Mouse (Mus musculus) common myeloid progenitor, adult 5-6 weeks (primary cell): Measurements from ENCODE around the gene Igfbp2. TPM values are rescaled to one million over a fixed set of nuclear protein-coding genes. Genes with fewer than 3 reads are reported as not detected.

Source experiments
- ATAC-seq: replicated peaks from 2 replicates; pipeline ENCODE4 v1.8.0; 2016; ENCODE audit warnings: low read depth, mild to moderate bottlenecking, moderate TSS enrichment, inconsistent platforms; ENCODE audit not compliant: poor library complexity, severe bottlenecking
- total RNA-seq: library from RNA; stranded (forward); fragments of 200-1000, 187-1606 nt; gene quantifications from 2 replicates; pipeline ENCODE4 v1.2.3, GENCODE M21; 2017

The Igfbp2 gene
- total RNA-seq, 1 experiment from 2014 or later, result not detected

- no peak for ATAC-seq
Measured at GRCm38 (mm10) chr1:72849037-72849436, 24.7 kb downstream of the Igfbp2 start.

GRCm38 (mm10) chr1:72853759-72854158 lies 29.5 kb downstream of the Igfbp2 start:
- ATAC-seq, result no peak

GRCm38 (mm10) chr1:72854337-72855237 lies 30.3 kb downstream of the Igfbp2 start:
- peak; percentile 88 for ATAC-seq

GRCm38 (mm10) chr1:72855729-72856128 lies 31.4 kb downstream of the Igfbp2 start:
- ATAC-seq, result no peak

- no peak for ATAC-seq
Measured at GRCm38 (mm10) chr1:72856209-72856909, 32.1 kb downstream of the Igfbp2 start.

- no peak for ATAC-seq
Measured at GRCm38 (mm10) chr1:72857142-72857541, 32.8 kb downstream of the Igfbp2 start.

- ATAC-seq, result no peak
Measured at GRCm38 (mm10) chr1:72857631-72858030, 33.3 kb downstream of the Igfbp2 start.

GRCm38 (mm10) chr1:72858286-72858685 lies 34.0 kb downstream of the Igfbp2 start:
- ATAC-seq, result no peak

- no peak for ATAC-seq
Measured at GRCm38 (mm10) chr1:72858874-72859273, 34.6 kb downstream of the Igfbp2 start.

GRCm38 (mm10) chr1:72859963-72860362 lies 35.7 kb downstream of the Igfbp2 start:
- ATAC-seq, result no peak

- ATAC-seq, result no peak
Measured at GRCm38 (mm10) chr1:72860502-72860901, 36.2 kb downstream of the Igfbp2 start.

- no peak for ATAC-seq
Measured at GRCm38 (mm10) chr1:72861702-72862101, 37.4 kb downstream of the Igfbp2 start.

GRCm38 (mm10) chr1:72862248-72862647 lies 37.9 kb downstream of the Igfbp2 start:
- no peak for ATAC-seq

GRCm38 (mm10) chr1:72863692-72864091 lies 39.4 kb downstream of the Igfbp2 start:
- ATAC-seq, result no peak

- ATAC-seq, result no peak
Measured at GRCm38 (mm10) chr1:72864272-72864671, 40.0 kb downstream of the Igfbp2 start.

GRCm38 (mm10) chr1:72865900-72866299 lies 41.6 kb downstream of the Igfbp2 start:
- 0 out of 2 replicates have a peak, but pooled peaks have one; percentile 36 for ATAC-seq

GRCm38 (mm10) chr1:72866417-72866816 lies 42.1 kb downstream of the Igfbp2 start:
- no peak for ATAC-seq

GRCm38 (mm10) chr1:72867346-72867745 lies 43.0 kb downstream of the Igfbp2 start:
- no peak for ATAC-seq

GRCm38 (mm10) chr1:72868429-72869215 lies 44.3 kb downstream of the Igfbp2 start:
- ATAC-seq, result peak; percentile 45

GRCm38 (mm10) chr1:72869275-72869674 lies 45.0 kb downstream of the Igfbp2 start:
- ATAC-seq, result no peak
